Mouse (Mus musculus) thymus, postnatal 10 days (tissue): ENCODE measurements around the gene P4hb.
"Not testable (repeated sequence)": the region's sequence is repeated elsewhere in the genome, so short reads cannot be mapped to it uniquely, and the experiment has no call there.

Source experiments
- DNase-seq, 2 experiments: peaks; one replicate each; pipeline ENCODE4 v3.0.0; 2021; ENCODE audit warnings: low spot score in 2 of 2

Gene P4hb

DNA sequence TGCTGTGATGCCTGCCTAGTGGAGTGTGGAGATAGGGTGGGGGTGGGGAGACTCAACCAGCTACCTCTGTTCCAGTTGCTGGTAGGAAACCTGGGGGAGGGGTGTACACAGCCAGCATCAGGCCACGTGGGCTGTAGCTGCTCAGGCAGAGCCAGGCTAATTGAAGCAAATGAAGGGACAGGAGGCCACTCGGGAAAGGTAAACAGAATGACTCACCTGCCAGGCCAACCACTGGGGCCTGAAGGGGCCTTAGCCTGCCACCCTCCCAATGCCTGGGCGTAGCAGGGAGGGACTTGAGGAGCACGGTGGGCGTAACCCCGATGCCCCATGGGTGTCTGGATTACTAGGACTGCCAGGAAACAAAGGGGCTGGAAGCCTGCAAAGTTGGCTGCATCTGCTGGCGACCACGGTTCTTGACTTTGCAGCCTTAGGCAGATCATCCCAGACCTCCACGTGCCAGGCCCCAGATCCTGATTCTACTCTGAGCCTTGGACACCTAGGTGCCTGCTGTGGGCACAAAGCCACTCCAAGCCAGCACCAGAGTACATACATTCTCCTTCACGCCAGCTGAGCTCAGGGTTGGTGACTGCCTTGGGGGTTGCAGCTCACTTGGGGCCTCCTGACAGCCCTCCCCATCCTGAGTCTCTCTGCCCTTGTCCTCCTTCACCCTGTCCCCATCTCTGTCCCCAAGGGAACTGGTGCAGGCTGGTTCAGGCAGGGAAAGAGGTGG lies 33.6 kb downstream of the P4hb start:
- no peak for DNase-seq

GRCm38 (mm10) chr11:120538955-120539284 lies 34.1 kb downstream of the P4hb start:
- DNase-seq = no peak

- DNase-seq = no peak
These were observed 34.6 kb downstream of the P4hb start for GRCm38 (mm10) chr11:120538485-120538884.

GRCm38 (mm10) chr11:120535804-120536203 lies 37.2 kb downstream of the P4hb start:
- no peak for DNase-seq

DNA sequence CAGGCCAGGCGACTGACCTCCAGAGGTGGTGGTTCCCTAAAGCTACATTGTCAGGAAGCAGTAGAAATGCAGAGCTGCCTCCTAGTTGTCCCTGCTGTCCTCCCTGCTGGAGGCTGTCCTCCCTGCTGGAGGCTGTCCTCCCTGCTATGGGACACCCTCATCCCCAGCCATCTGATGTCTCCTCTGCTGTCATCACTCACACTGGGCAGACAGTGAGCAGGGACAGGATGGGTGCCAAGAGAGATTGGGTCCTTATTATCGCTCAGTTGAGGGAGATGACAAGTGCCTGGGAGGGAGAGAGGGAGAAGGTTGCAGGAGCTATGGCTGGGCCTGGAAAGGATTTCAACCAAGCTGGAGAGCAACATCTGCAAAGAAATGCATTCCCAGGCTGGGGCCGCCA lies 37.9 kb downstream of the P4hb start:
- DNase-seq = no peak

DNA sequence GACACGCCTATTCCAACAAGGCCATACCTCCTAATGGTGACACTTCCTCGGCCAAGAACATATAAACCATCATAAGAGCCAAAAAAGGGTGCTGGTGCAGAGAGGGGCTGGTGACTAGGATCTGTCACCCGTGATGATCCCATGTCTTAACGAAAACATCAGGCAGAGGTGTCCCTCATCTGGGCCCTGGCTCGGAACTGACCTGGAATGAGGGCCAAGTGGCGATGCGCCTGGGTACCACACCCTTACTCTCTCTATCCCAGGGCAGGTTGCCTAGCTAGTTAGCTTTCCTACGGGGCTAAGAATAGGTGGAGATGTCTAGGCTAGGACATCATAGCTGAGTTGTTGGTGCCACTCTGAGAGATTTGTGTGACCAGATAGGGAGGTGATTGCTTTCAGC lies 39.0 kb downstream of the P4hb start:
- no peak for DNase-seq

DNA sequence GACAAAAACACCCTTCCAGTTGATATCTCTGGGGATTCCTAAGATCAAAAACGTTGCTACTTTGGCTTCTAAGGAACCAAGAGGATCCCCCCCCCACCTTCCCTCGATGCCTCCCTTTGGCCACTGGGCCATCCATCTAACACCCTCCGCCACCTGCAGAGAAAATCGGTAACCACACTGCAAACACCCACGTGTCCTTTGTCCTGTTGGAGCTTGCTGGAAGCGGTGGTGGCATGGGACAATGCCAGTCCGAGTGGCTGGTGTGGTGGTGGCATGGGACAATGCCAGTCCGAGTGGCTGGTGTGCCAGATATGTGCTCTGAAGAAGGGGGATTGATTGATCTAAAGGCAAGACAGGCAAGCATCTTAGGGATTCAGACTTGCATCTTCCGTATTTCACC lies 41.4 kb downstream of the P4hb start:
- no peak for DNase-seq

DNA sequence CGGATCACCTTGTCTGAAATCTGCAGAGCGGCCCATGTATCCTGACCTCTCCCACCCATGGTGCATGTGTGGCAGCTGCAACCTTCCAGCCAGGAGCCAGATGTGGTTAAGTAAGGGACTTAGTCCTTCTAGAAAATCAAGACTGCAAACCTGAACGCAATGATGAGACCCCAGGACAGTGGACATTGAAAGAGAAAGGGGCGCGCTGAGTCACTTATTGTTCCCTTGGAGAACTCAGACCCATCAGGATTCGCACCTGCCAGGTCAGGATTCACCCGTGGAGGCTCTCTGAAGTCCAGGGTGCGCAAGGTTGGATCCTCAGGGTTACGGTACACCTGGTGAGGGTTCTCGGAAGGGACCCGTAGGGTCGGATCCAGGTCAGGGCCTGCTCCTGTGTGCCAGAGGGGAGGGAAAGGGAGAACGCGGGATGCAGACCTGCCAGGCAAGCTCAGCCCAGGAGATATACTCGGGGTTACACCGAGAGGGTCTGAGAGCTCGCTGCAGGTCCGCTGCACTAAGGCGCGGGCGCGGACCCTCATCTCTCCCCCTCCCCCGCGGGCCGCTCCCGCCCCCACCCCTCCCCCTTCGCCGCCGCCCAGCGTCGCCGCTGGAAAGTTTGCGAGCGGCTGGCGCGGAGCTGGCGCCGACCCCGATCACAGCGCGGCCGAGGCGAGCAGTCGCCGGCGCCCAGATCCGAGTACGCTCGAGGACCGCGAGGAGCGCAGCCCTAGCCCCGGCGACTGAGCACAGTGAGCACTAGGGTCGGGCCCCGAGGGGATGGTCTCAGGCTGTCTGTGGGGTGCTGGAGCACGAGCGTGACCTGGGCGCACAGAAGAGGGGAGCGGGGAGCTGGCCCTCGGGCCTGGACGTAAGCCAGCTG lies 42.7 kb downstream of the P4hb start, which contains the start of gene Gcgr:
Gcgr (plus strand) TSS at position 615 of the 880 bp plus-strand sequence.
- DNase-seq = no peak

- DNase-seq = no peak
These were observed 44.1 kb downstream of the P4hb start for GRCm38 (mm10) chr11:120528903-120529302.

- DNase-seq = no peak
These were observed 45.2 kb downstream of the P4hb start for GRCm38 (mm10) chr11:120527690-120528354.

GRCm38 (mm10) chr11:120525959-120526358 lies 47.1 kb downstream of the P4hb start:
- no peak for DNase-seq

DNA sequence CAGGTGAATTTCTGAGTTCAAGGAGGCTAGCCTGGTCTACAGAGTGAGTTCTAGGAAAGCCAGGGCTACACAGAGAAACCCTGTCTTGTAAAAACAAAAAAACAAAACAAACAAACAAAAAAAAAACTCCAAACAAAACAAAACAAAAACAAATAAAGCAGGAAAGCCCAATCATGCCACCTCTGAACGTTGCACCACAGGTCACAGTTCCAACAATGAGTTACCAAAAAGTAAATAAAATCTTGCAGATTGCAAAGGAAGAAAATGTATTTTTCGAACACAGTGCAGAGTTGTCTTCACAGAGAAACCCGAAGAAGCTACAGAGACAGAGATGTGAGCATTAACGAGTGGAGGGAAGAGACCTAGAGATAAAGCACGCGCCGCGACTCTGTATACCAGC lies 50.5 kb downstream of the P4hb start:
- DNase-seq = no peak

DNA sequence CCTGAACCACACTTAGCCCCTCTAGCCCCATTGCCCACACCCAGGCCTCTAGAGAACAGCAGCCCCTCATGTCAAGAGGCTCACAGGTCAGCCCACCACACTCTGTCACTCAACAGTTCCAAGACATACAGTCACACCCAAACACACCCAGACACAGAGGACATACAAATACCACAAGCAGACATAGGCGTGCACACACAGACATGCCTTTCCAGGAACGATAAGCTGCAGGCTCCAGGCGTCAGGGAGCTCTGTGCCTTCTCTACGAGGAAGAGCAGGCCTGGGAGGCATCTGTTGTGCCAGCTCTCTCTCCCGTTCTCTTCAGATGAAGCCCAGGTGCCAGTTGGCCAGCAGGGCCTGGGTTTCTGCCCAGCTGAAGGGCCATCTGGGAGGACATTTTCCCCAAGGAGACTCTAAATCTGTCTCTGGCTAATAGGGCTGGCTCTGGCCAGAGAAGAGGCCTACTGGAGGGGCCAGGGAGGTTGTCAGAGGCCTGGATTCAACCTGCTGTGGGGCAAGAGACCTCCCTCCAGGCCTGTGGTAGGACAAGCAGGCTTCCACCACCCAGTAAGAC lies 52.0 kb downstream of the P4hb start:
- DNase-seq = no peak

DNA sequence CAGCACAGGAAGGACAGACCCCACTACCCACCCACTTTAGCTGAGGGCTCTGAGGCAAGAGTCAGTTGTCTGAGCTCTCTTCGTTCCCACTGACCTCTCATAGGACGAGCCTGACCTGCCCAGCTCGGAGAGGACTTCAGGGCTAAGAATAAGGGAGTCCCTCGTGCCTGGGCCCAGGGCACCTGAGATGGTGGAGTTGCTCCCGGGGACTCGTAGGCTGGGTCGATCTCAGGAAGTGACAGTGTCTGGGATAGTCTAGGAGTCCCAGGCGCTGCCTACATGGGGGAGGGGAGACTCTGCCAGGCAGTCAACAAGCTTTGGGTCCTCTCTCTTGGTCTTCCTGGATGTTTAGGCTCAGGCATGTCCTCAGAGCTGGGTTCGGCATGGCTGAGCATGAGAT lies 52.6 kb downstream of the P4hb start:
- no peak for DNase-seq

DNA sequence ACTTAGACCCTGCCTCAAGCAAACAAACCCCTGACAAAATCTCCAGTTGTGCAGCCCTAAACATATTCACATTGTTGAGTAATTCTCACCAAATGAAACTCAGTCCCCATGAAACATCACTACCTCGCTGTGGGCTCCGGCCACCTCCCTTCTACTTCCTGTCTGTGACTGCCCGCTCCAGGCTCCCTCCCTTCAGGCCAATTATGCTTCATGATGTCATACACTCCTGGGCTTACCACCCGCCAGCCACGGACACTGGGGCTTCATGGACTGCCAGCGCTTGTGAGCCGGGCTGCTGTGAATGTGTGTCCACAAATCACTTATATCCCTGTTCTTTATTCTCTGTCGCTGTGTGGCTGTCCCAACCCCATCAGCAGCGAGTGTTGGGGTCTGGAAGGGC lies 53.3 kb downstream of the P4hb start:
- no peak for DNase-seq

GRCm38 (mm10) chr11:120518558-120518957 lies 54.5 kb downstream of the P4hb start:
- DNase-seq = no peak

- no peak for DNase-seq
These were observed 55.0 kb downstream of the P4hb start for GRCm38 (mm10) chr11:120518027-120518426.

- no peak for DNase-seq
These were observed 55.9 kb downstream of the P4hb start for GRCm38 (mm10) chr11:120517147-120517546.

DNA sequence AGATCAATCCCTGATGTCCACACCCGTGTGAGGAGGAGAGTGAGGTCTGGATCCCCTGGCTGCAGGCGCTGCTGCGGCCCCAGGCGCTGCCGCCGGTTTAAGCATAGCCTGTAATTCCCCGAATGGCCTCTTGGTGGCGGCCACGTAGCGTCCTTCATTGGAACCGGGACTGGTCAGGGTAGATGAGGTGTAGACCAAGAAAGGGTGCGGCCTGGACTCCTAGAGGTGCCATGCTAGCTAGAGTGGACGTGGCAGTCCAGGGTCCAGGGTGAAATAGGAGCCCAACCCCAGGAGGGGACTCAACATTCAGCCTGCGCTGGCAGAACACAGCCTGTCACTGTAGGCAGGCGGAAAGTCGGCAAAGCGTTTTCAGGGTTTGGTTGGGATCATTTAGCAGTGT lies 57.4 kb downstream of the P4hb start:
- peak; percentile 64 to 86 for DNase-seq

DNA sequence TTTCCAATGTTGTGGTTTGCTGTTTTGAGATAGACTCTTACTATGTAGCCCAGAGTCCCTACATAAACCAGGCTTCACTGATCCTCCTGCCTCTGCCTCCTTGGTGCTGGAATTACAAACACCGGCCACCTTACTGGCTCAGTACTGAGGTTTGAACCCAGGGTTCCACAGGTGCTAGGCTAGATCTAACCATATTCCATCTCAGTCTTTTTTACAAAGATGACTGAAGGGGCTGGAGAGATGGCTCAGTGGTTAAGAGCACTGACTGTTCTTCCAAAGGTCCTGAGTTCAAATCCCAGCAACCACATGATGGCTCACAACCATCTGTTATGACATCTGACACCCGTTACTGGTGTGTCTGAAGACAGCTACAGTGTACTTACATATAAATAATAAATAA lies 58.8 kb downstream of the P4hb start:
- not testable (repeated sequence) for DNase-seq

DNA sequence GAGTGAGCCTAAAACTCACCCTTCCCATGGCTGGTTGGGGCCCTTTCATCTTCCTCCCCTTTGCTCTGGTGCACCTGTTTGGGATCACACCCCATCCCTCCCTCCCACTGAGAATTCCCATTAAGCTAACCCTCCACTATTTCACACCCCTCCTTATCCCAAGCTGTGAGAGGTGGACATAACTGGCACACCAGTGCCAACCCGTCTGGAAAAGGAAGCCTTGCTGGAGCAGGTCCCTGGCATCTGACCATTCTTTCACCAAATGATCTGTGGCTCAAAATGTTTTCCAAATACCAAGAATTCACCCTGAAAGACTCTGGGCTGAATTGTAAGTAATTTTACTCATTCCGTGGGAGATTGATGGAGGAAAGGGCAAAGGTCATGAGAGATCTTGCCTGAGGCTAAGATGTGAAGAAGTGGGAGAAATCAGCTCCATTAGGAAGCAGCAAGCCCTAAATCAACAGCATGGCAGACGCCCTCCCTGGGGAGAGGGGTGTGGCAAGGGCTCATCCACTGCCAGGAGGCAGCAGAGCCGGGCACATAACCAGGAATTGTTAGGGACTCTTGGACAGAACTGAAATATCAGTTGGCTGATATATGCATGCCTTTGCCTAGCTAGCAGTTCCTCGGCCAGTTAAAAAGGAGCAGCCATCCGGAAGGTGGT lies 60.1 kb downstream of the P4hb start:
- no peak for DNase-seq
